Mouse (Mus musculus) embryonic fibroblast, embryonic 13.5 days (primary cell): ENCODE results near the gene Polr2b.

ENCODE experiments used
- CTCF ChIP-seq: IDR thresholded peaks from 2 replicates; pipeline ENCODE4 v1.5.1; 2011; ENCODE audit warnings: mild to moderate bottlenecking, control low read depth, low read length, moderate library complexity, borderline replicate concordance; ENCODE audit not compliant: insufficient read depth
- POLR2A ChIP-seq: IDR thresholded peaks from 2 replicates; pipeline ENCODE4 v1.6.1; 2011; ENCODE audit warnings: low read depth, mild to moderate bottlenecking, control low read depth, low read length, moderate library complexity

DNA sequence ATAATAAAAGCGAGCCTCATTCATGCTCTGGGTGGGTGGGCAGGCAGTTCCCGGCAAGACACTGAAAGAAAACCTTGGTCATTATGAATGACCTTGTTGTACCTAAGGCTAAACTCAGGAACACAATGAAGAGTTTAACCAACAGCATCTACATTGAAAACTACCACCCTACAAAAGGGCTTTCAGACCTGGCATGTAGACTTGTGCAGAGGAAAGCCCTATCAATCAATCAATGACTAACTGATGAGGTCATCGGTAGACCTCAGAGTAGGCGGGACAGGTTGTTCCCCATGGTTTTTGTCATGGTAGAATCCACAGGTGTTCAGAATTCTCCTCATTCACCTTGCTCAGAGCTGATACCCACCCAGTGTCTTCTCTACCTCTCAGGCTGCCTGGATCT lies 50.0 kb downstream of the Polr2b start:
- TF ChIP-seq POLR2A (no peak), CTCF (no peak)
